Comparison of ENCODE assay signal across 9 mouse cellular contexts in the genomic region with DNA sequence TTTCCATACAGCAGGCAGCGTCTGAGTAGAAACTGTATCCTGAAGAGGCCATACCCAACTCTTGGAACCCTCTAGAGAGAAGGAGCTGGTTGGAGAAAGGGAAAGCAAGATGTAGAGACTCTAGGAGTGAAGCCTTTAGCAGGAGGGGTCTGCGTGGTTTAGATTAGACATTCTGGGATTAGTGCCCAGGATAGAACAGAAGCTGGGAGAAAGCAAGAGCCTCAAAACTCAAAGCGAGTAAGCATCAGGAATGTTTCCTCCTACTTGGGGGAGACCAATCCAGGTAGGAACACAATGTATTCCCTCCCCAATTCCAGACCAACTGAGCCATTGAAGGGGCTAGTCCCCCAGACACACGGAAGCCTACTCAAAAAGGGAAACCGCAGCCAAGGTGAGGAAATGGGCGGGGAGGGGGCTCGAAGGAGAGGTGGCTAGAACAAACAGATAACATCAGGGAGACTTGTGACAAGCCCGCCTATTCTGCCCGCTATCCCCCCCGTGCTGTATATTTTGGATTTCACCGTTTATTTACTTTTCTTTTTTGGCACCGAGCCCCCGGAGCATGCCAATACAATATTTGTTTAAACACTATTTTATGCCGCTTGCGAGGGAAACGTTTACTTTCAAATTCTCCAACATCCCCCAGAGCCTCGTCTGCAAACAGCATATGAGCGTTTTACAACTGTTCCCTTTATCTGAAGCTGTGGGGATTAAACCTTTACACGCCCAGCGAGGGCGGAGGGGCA. TPM values are rescaled to one million over a fixed set of nuclear protein-coding genes. Genes with fewer than 3 reads are reported as not detected.
DNase-seq lines count a peak whose midpoint lies in the region; ATAC-seq and TF ChIP-seq lines count a peak whose summit lies in the region.
"Had no signal": no experiment of that assay in that cellular context is flagged by ENCODE, and none has a peak within 500 bp of the region (broad histone marks: within the 10 kb centered on the region; RNA-seq: fewer than 3 reads in every experiment).

No protein-coding gene starts in this region.

- peaks cover 60% of the 10 kb centered on the region for H3K27me3 ChIP-seq in lung, embryonic 15.5 days
- no peaks in the 10 kb centered on the region for H3K27me3 ChIP-seq in limb, embryonic 11.5 days (ENCODE audit: control insufficient read depth, insufficient read depth, low read length)
- H3K27me3 ChIP-seq in neural tube, embryonic 14.5 days (ENCODE audit: control insufficient read depth, insufficient read depth, low read length), result no peaks in the 10 kb centered on the region; the same call in 1 of the 2 replicates

- ATAC-seq in lung, embryonic 15.5 days (ENCODE audit: borderline replicate concordance, extremely low read depth, low FRiP score, low TSS enrichment), result no peak
- ATAC-seq in limb, embryonic 11.5 days (ENCODE audit: insufficient number of reproducible peaks, low FRiP score, low TSS enrichment, low read depth), result no peak
- ATAC-seq in neural tube, embryonic 14.5 days (ENCODE audit: low read depth), result no peak

- no peaks in the 10 kb centered on the region for H3K9me3 ChIP-seq in lung, embryonic 15.5 days
- no peaks in the 10 kb centered on the region for H3K9me3 ChIP-seq in limb, embryonic 11.5 days (ENCODE audit: control insufficient read depth, low read length)
- no peaks in the 10 kb centered on the region for H3K9me3 ChIP-seq in neural tube, embryonic 14.5 days (ENCODE audit: control insufficient read depth, low read length)

- WGBS in lung, embryonic 15.5 days, result 3% methylated on average over 21 of the region's 21 CpGs
- WGBS in limb, embryonic 11.5 days, result 2% methylated on average over 21 of the region's 21 CpGs
- 5% methylated on average over 21 of the region's 21 CpGs for WGBS in neural tube, embryonic 14.5 days

- no peak for DNase-seq in lung, postnatal 25 days (ENCODE audit: low spot score)
- peak; percentile 28 for DNase-seq in limb, embryonic 11.5 days (ENCODE audit: low spot score)
- DNase-seq in gastrocnemius, adult 8-10 months (ENCODE audit: low spot score in 2 of 2), result no peak
- DNase-seq in testis, postnatal 14 days (ENCODE audit: low spot score), result no peak
- DNase-seq in adrenal gland, postnatal 25 days, result no peak

- peaks cover 68% of the 10 kb centered on the region for H3K4me1 ChIP-seq in lung, embryonic 15.5 days
- peaks cover 15% of the 10 kb centered on the region for H3K4me1 ChIP-seq in embryonic fibroblast, embryonic 13.5 days (ENCODE audit: control insufficient read depth, insufficient read depth, low read length)
- peaks cover 31% of the 10 kb centered on the region for H3K4me1 ChIP-seq in limb, embryonic 11.5 days (ENCODE audit: control insufficient read depth, insufficient read depth, low read length)
- peaks cover 17% of the 10 kb centered on the region for H3K4me1 ChIP-seq in neural tube, embryonic 14.5 days (ENCODE audit: control insufficient read depth, insufficient read depth, low read length)

- no peak for TF ChIP-seq CTCF in embryonic fibroblast, embryonic 13.5 days (IDR thresholded peaks at IDR 0.05; ENCODE audit: borderline replicate concordance, insufficient read depth, low read length)

- peak overlapping the region; percentile 55 for H3K4me3 ChIP-seq in lung, embryonic 15.5 days
- peak overlapping the region; percentile 56 for H3K4me3 ChIP-seq in embryonic fibroblast, embryonic 13.5 days (ENCODE audit: insufficient read depth, low read length)
- H3K4me3 ChIP-seq in limb, embryonic 11.5 days (ENCODE audit: low read depth, low read length), result peak overlapping the region; percentile 82
- H3K4me3 ChIP-seq in neural tube, embryonic 14.5 days (ENCODE audit: low read depth, low read length), result peak overlapping the region; percentile 43

- H3K9ac ChIP-seq in lung, embryonic 15.5 days, result peak overlapping the region; percentile 53
- H3K9ac ChIP-seq in limb, embryonic 11.5 days (ENCODE audit: low read length), result peak overlapping the region; percentile 94
- H3K9ac ChIP-seq in neural tube, embryonic 14.5 days (replicated peaks; ENCODE audit: low read depth, low read length), result 0 out of 2 replicates have a peak overlapping the region, but pooled peaks have one; percentile 1
- H3K9ac ChIP-seq: liver, embryonic 14.5 days had no signal

- TF ChIP-seq POLR2A in embryonic fibroblast, embryonic 13.5 days (IDR thresholded peaks at IDR 0.05; ENCODE audit: low read depth, low read length), result no peak

- peak overlapping the region; percentile 89 for H3K4me2 ChIP-seq in lung, embryonic 15.5 days
- H3K4me2 ChIP-seq in limb, embryonic 11.5 days (ENCODE audit: low read depth, severe bottlenecking), result peak overlapping the region; percentile 89
- H3K4me2 ChIP-seq in neural tube, embryonic 14.5 days (ENCODE audit: low read depth, low read length), result peak overlapping the region; percentile 96

- H3K27ac ChIP-seq in lung, embryonic 15.5 days, result peak overlapping the region; percentile 91
- peak overlapping the region; percentile 62 for H3K27ac ChIP-seq in embryonic fibroblast, embryonic 13.5 days (ENCODE audit: insufficient read depth, low read length)
- peak overlapping the region; percentile 98 for H3K27ac ChIP-seq in limb, embryonic 11.5 days (replicated peaks; ENCODE audit: low read depth, low read length)
- H3K27ac ChIP-seq in neural tube, embryonic 14.5 days (ENCODE audit: low read depth, low read length), result peak overlapping the region; percentile 55; the same call in 1 of the 2 replicates
- H3K27ac ChIP-seq: liver, embryonic 14.5 days had no signal

- no peaks in the 10 kb centered on the region for H3K36me3 ChIP-seq in lung, embryonic 15.5 days
- H3K36me3 ChIP-seq in limb, embryonic 11.5 days (ENCODE audit: control insufficient read depth, insufficient read depth, low read length), result no peaks in the 10 kb centered on the region
- no peaks in the 10 kb centered on the region for H3K36me3 ChIP-seq in neural tube, embryonic 14.5 days (ENCODE audit: control insufficient read depth, insufficient read depth, low read length)

RNA-seq across cellular contexts. Expression of a gene that starts 2.1 kb away (rescaled TPM):
- polyA plus RNA-seq in lung, embryonic 15.5 days (2015; fragmentation: Nextera tagmentation; extraction: Ambion mirVana), result 7.5 and 8.6 TPM in 2 replicates
- polyA plus RNA-seq in embryonic fibroblast, embryonic 13.5 days (2011; ENCODE audit: insufficient read length, low read depth, missing spikeins), result 8.9 and 13.6 TPM in 2 replicates
- 17.7 and 17.8 TPM in 2 replicates for polyA plus RNA-seq in limb, embryonic 11.5 days (2014; fragmentation: Nextera tagmentation; extraction: Ambion mirVana)
- polyA plus RNA-seq in neural tube, embryonic 14.5 days (2014; fragmentation: Nextera tagmentation; extraction: Ambion mirVana), result 1.5 and 1.8 TPM in 2 replicates
- total RNA-seq in gastrocnemius, adult 8-10 months (2022), result under 1 TPM; 0.44 to 0.54 (median 0.50) TPM
- total RNA-seq in adrenal gland, postnatal 25 days (2021), result 0.76 and 0.79 TPM in 2 replicates

Comparison
In these comparisons a context has a peak if more than half of its experiments do, and no peak if none do; other contexts are left out.
1. H3K9ac ChIP-seq: peak in every context shown above with its lines; median percentile 94 in limb, embryonic 11.5 days; 53 in lung, embryonic 15.5 days; 1 in neural tube, embryonic 14.5 days.